8 mouse cellular contexts compared by ENCODE assay signal in the genomic region with DNA sequence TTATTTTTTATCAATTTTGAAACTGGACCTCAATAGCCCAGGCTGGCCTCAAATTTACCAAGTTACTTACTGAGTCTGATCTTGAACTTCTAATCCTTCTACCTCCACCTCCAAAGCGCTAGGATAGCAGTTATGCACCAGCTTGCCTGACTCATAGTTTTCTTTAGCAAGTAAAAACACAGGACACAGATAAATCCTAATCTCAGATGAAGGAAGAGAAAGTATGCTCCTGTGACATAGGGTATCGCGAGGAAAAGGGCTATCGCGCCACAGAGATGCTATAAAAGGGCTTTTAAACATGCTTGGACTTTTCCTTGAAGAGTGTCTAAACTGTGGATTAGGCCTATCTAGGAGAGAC. TPM values are rescaled to one million over a fixed set of nuclear protein-coding genes. Genes with fewer than 3 reads are reported as not detected.
DNase-seq lines count a peak whose midpoint lies in the region; ATAC-seq and TF ChIP-seq lines count a peak whose summit lies in the region.

No protein-coding gene starts in this region.

- peaks cover 24% of the 10 kb centered on the region for H3K36me3 ChIP-seq in hindbrain, embryonic 10.5 days
- no peaks in the 10 kb centered on the region for H3K36me3 ChIP-seq in hindbrain, embryonic 11.5 days (ENCODE audit: control insufficient read depth, insufficient read depth, low read length)
- H3K36me3 ChIP-seq in G1E (replicated peaks): peaks cover 9% of the 10 kb centered on the region
- peaks cover 19% of the 10 kb centered on the region for H3K36me3 ChIP-seq in forebrain, embryonic 13.5 days (ENCODE audit: poor library complexity, severe bottlenecking)
- peaks cover 4% of the 10 kb centered on the region; the same call in 1 of the 2 replicates for H3K36me3 ChIP-seq in liver, embryonic 15.5 days (replicated peaks)

- DNase-seq in hindbrain, embryonic 10.5 days (ENCODE audit: low spot score): no peak
- no peak for DNase-seq in hindbrain, embryonic 11.5 days (ENCODE audit: low spot score)
- DNase-seq in G1E (ENCODE audit: low spot score): no peak
- no peak for DNase-seq in right cerebral cortex, postnatal 25 days
- DNase-seq in spleen, postnatal 4 days (ENCODE audit: low spot score in 2 of 2): no peak
- DNase-seq in thymus, postnatal 10 days (ENCODE audit: low spot score in 2 of 2): no peak

- no peaks in the 10 kb centered on the region for H3K9me3 ChIP-seq in hindbrain, embryonic 10.5 days
- H3K9me3 ChIP-seq in hindbrain, embryonic 11.5 days (ENCODE audit: control insufficient read depth, low read length): no peaks in the 10 kb centered on the region
- no peaks in the 10 kb centered on the region for H3K9me3 ChIP-seq in G1E (replicated peaks)
- 0 out of 2 replicates have a peak, but pooled peaks cover 3% of the 10 kb centered on the region for H3K9me3 ChIP-seq in forebrain, embryonic 13.5 days (replicated peaks)
- H3K9me3 ChIP-seq in liver, embryonic 15.5 days (replicated peaks): no peaks in the 10 kb centered on the region

- H3K27me3 ChIP-seq in hindbrain, embryonic 10.5 days (ENCODE audit: insufficient read depth, poor library complexity, severe bottlenecking): no peaks in the 10 kb centered on the region
- no peaks in the 10 kb centered on the region for H3K27me3 ChIP-seq in hindbrain, embryonic 11.5 days (ENCODE audit: control insufficient read depth, insufficient read depth, low read length)
- H3K27me3 ChIP-seq in G1E (ENCODE audit: insufficient read depth, low read length): no peaks in the 10 kb centered on the region
- H3K27me3 ChIP-seq in forebrain, embryonic 13.5 days: no peaks in the 10 kb centered on the region
- no peaks in the 10 kb centered on the region for H3K27me3 ChIP-seq in liver, embryonic 15.5 days

- no peak overlapping the region for H3K4me2 ChIP-seq in hindbrain, embryonic 11.5 days (replicated peaks; ENCODE audit: low read depth, low read length)
- H3K4me2 ChIP-seq in forebrain, embryonic 13.5 days: peak overlapping the region; percentile 87; the same call in 1 of the 2 replicates
- H3K4me2 ChIP-seq in liver, embryonic 15.5 days: peak overlapping the region; percentile 29; the same call in 1 of the 2 replicates

- H3K27ac ChIP-seq in hindbrain, embryonic 10.5 days: no peak overlapping the region
- H3K27ac ChIP-seq in hindbrain, embryonic 11.5 days (ENCODE audit: low read depth, low read length): no peak overlapping the region
- 0 out of 2 replicates have a peak overlapping the region, but pooled peaks have one; percentile 82 for H3K27ac ChIP-seq in forebrain, embryonic 13.5 days
- H3K27ac ChIP-seq in liver, embryonic 15.5 days (replicated peaks): peak overlapping the region; percentile 63; the same call in 1 of the 2 replicates

- H3K4me1 ChIP-seq in hindbrain, embryonic 10.5 days (replicated peaks): peaks cover 7% of the 10 kb centered on the region
- no peaks in the 10 kb centered on the region for H3K4me1 ChIP-seq in hindbrain, embryonic 11.5 days (replicated peaks; ENCODE audit: control insufficient read depth, insufficient read depth, low read length)
- H3K4me1 ChIP-seq in G1E (ENCODE audit: insufficient read depth, low read depth, low read length): peaks cover 21% of the 10 kb centered on the region
- H3K4me1 ChIP-seq in forebrain, embryonic 13.5 days: peaks cover 8% of the 10 kb centered on the region
- H3K4me1 ChIP-seq in liver, embryonic 15.5 days (replicated peaks): peaks cover 25% of the 10 kb centered on the region

- peak overlapping the region; percentile 72 for H3K4me3 ChIP-seq in hindbrain, embryonic 10.5 days
- no peak overlapping the region for H3K4me3 ChIP-seq in hindbrain, embryonic 11.5 days (ENCODE audit: low read depth, low read length)
- H3K4me3 ChIP-seq in G1E (ENCODE audit: low read depth, low read length): peak overlapping the region; percentile 79; the same call in 1 of the 2 replicates
- H3K4me3 ChIP-seq in forebrain, embryonic 13.5 days: peak overlapping the region; percentile 81; the same call in 1 of the 2 replicates
- H3K4me3 ChIP-seq in liver, embryonic 15.5 days (replicated peaks): peak overlapping the region; percentile 79

- no peak overlapping the region for H3K9ac ChIP-seq in hindbrain, embryonic 11.5 days (ENCODE audit: low read depth, low read length)
- no peak overlapping the region for H3K9ac ChIP-seq in forebrain, embryonic 13.5 days
- H3K9ac ChIP-seq in liver, embryonic 15.5 days: no peak overlapping the region; the same call in 1 of the 2 replicates

- no peak for ATAC-seq in hindbrain, embryonic 11.5 days (ENCODE audit: low FRiP score)
- no peak for ATAC-seq in G1E (ENCODE audit: extremely low read depth, insufficient number of reproducible peaks, low FRiP score, poor library complexity, severe bottlenecking)
- no peak for ATAC-seq in forebrain, embryonic 13.5 days
- no peak for ATAC-seq in liver, embryonic 15.5 days (ENCODE audit: insufficient read depth)

- no peak for TF ChIP-seq CTCF in G1E (IDR thresholded peaks at IDR 0.05; ENCODE audit: low read depth, low read length)

- 22% methylated on average over 5 of the region's 5 CpGs for WGBS in hindbrain, embryonic 10.5 days
- 30% methylated on average over 5 of the region's 5 CpGs for WGBS in hindbrain, embryonic 11.5 days
- WGBS in forebrain, embryonic 13.5 days: 28% methylated on average over 5 of the region's 5 CpGs
- 19% methylated on average over 5 of the region's 5 CpGs for WGBS in liver, embryonic 15.5 days (ENCODE audit: insufficient replicate concordance)

RNA-seq across cellular contexts. Expression of a gene that starts 4.7 kb away (rescaled TPM):
- 124 and 152 TPM in 2 replicates for polyA plus RNA-seq in hindbrain, embryonic 10.5 days (2016; fragmentation: Nextera tagmentation; extraction: Ambion mirVana)
- 142 and 154 TPM in 2 replicates for polyA plus RNA-seq in hindbrain, embryonic 11.5 days (2014; fragmentation: Nextera tagmentation; extraction: Ambion mirVana)
- 78.2 and 90.8 TPM in 2 replicates for total RNA-seq in G1E (2014; fragmentation: Nextera tagmentation)
- 32.5 and 32.8 TPM in 2 replicates for total RNA-seq in G1E (2017)
- polyA plus RNA-seq in G1E (2012): 1.6 and 1.8 TPM in 2 replicates
- polyA plus RNA-seq in forebrain, embryonic 13.5 days (2015; fragmentation: Nextera tagmentation; extraction: Ambion mirVana): 154 and 164 TPM in 2 replicates
- 16.7 and 19.0 TPM in 2 replicates for polyA plus RNA-seq in liver, embryonic 15.5 days (2015; fragmentation: Nextera tagmentation; extraction: Ambion mirVana)

RNA-seq across cellular contexts. Expression of a gene that starts 4.7 kb away (rescaled TPM):
- 154 and 170 TPM in 2 replicates for polyA plus RNA-seq in hindbrain, embryonic 10.5 days (2016; fragmentation: Nextera tagmentation; extraction: Ambion mirVana)
- polyA plus RNA-seq in hindbrain, embryonic 11.5 days (2014; fragmentation: Nextera tagmentation; extraction: Ambion mirVana): 198 and 204 TPM in 2 replicates
- 239 and 270 TPM in 2 replicates for total RNA-seq in G1E (2014; fragmentation: Nextera tagmentation)
- total RNA-seq in G1E (2017): 124 and 134 TPM in 2 replicates
- 14.5 and 16.7 TPM in 2 replicates for polyA plus RNA-seq in G1E (2012)
- polyA plus RNA-seq in forebrain, embryonic 13.5 days (2015; fragmentation: Nextera tagmentation; extraction: Ambion mirVana): 132 and 137 TPM in 2 replicates
- 87.1 and 89.2 TPM in 2 replicates for polyA plus RNA-seq in liver, embryonic 15.5 days (2015; fragmentation: Nextera tagmentation; extraction: Ambion mirVana)

RNA-seq across cellular contexts. Expression of a gene that starts 26.7 kb away (rescaled TPM):
- polyA plus RNA-seq in hindbrain, embryonic 10.5 days (2016; fragmentation: Nextera tagmentation; extraction: Ambion mirVana): 2.6 and 3.2 TPM in 2 replicates
- polyA plus RNA-seq in hindbrain, embryonic 11.5 days (2014; fragmentation: Nextera tagmentation; extraction: Ambion mirVana): 2.5 and 3.6 TPM in 2 replicates
- total RNA-seq in G1E (2014; fragmentation: Nextera tagmentation) (not detected in 2 replicates), G1E (2017) (0.27 and 0.52 TPM in 2 replicates)
- polyA plus RNA-seq in G1E (2012): 0.04 and 0.08 TPM in 2 replicates
- 3.9 and 4.8 TPM in 2 replicates for polyA plus RNA-seq in forebrain, embryonic 13.5 days (2015; fragmentation: Nextera tagmentation; extraction: Ambion mirVana)
- 3.2 and 4.9 TPM in 2 replicates for polyA plus RNA-seq in liver, embryonic 15.5 days (2015; fragmentation: Nextera tagmentation; extraction: Ambion mirVana)

RNA-seq across cellular contexts. Expression of a gene that starts 30.5 kb away (rescaled TPM):
- 0.75 TPM in 1 of 2 replicates, not detected in the other for polyA plus RNA-seq in hindbrain, embryonic 10.5 days (2016; fragmentation: Nextera tagmentation; extraction: Ambion mirVana)
- polyA plus RNA-seq in hindbrain, embryonic 11.5 days (2014; fragmentation: Nextera tagmentation; extraction: Ambion mirVana): not detected in 2 replicates
- total RNA-seq in G1E (2014; fragmentation: Nextera tagmentation): not detected in 2 replicates
- total RNA-seq in G1E (2017): 0.76 TPM in 1 of 2 replicates, not detected in the other
- polyA plus RNA-seq in G1E (2012): 0.31 and 0.38 TPM in 2 replicates
- polyA plus RNA-seq in forebrain, embryonic 13.5 days (2015; fragmentation: Nextera tagmentation; extraction: Ambion mirVana): 0.60 TPM in 1 of 2 replicates, not detected in the other
- polyA plus RNA-seq in liver, embryonic 15.5 days (2015; fragmentation: Nextera tagmentation; extraction: Ambion mirVana): 127 and 154 TPM in 2 replicates

RNA-seq across cellular contexts. Expression of a gene that starts 37.4 kb away (rescaled TPM):
- polyA plus RNA-seq in hindbrain, embryonic 10.5 days (2016; fragmentation: Nextera tagmentation; extraction: Ambion mirVana): 45.4 and 49.5 TPM in 2 replicates
- 36.0 and 36.3 TPM in 2 replicates for polyA plus RNA-seq in hindbrain, embryonic 11.5 days (2014; fragmentation: Nextera tagmentation; extraction: Ambion mirVana)
- total RNA-seq in G1E (2014; fragmentation: Nextera tagmentation) (2.6 and 4.0 TPM in 2 replicates), G1E (2017) (6.4 and 7.4 TPM in 2 replicates)
- 8.1 and 8.8 TPM in 2 replicates for polyA plus RNA-seq in G1E (2012)
- polyA plus RNA-seq in forebrain, embryonic 13.5 days (2015; fragmentation: Nextera tagmentation; extraction: Ambion mirVana): 36.4 and 40.9 TPM in 2 replicates
- polyA plus RNA-seq in liver, embryonic 15.5 days (2015; fragmentation: Nextera tagmentation; extraction: Ambion mirVana): 2.5 and 2.7 TPM in 2 replicates

Comparison
In these comparisons a context has a peak if more than half of its experiments do, and no peak if none do; other contexts are left out.
1. H3K27ac ChIP-seq: peak in forebrain, embryonic 13.5 days (single experiment) and liver, embryonic 15.5 days (single experiment); none in hindbrain, embryonic 10.5 days (single experiment) and hindbrain, embryonic 11.5 days (single experiment).